Mouse (Mus musculus) forebrain, embryonic 14.5 days (tissue): ENCODE data around the gene Gmds. TPM values are rescaled to one million over a fixed set of nuclear protein-coding genes. Genes with fewer than 3 reads are reported as not detected.

Experiments used
- ATAC-seq: fragments of 200-750 bp; cut with Nextera tagmentation; 2 replicates; pipeline ENCODE4 v1.8.0; 2017; ENCODE audit warnings: mild to moderate bottlenecking, moderate library complexity
- DNase-seq: peaks from one replicate; pipeline ENCODE4 v3.0.0-alpha.2; 2015; ENCODE audit warnings: low spot score
- H3K27ac ChIP-seq: fragments of 300-500 bp; sonication (generic); 2 replicates; pipeline ENCODE4 v1.5.1; 2014; ENCODE audit warnings: low read depth, mild to moderate bottlenecking, control low read depth, low read length, moderate library complexity
- H3K27me3 ChIP-seq: fragments of 300-500 bp; sonication (generic); replicated peaks from 2 replicates; pipeline ENCODE4 v1.6.1; 2014; ENCODE audit warnings: low read length, control low read depth, mixed read lengths; ENCODE audit not compliant: control insufficient read depth, insufficient read depth
- H3K36me3 ChIP-seq: fragments of 300-500 bp; sonication (generic); 2 replicates; pipeline ENCODE4 v1.6.1; 2014; ENCODE audit warnings: low read length, control low read depth; ENCODE audit not compliant: control insufficient read depth, insufficient read depth
- H3K4me1 ChIP-seq: fragments of 300-500 bp; sonication (generic); 2 replicates; pipeline ENCODE4 v1.6.1; 2014; ENCODE audit warnings: antibody characterized with exemption, low read length, control low read depth; ENCODE audit not compliant: control insufficient read depth, insufficient read depth
- H3K4me2 ChIP-seq: fragments of 300-500 bp; sonication (generic); 2 replicates; pipeline ENCODE4 v1.6.1; 2014; ENCODE audit warnings: mild to moderate bottlenecking, control low read depth, low read length
- H3K4me3 ChIP-seq: fragments of 300-500 bp; sonication (generic); 2 replicates; pipeline ENCODE4 v1.5.1; 2014; ENCODE audit warnings: low read depth, low read length, control low read depth
- H3K9ac ChIP-seq: fragments of 300-500 bp; sonication (generic); 2 replicates; pipeline ENCODE4 v1.6.1; 2014; ENCODE audit warnings: mild to moderate bottlenecking, low read length, control low read depth, moderate library complexity
- H3K9me3 ChIP-seq: fragments of 300-500 bp; sonication (generic); replicated peaks from 2 replicates; pipeline ENCODE4 v1.6.1; 2016; ENCODE audit warnings: low read length, control low read depth, mixed read lengths; ENCODE audit not compliant: control insufficient read depth
- WGBS: fragments of 180-500 bp; shearing (Covaris S2); extraction: QIAGEN DNeasy Blood & Tissue Kit; methylation state at CpG from one replicate; pipeline ENCODE4 v1.1.7; 2014; 5-methylcytosine and 5-hydroxymethylcytosine counted together
- polyA plus RNA-seq: library from polyadenylated mRNA; unstranded; fragments of >200 nt; fragmentation: Nextera tagmentation; extraction: Ambion mirVana; gene quantifications from 2 replicates; pipeline ENCODE4 v1.2.1, GENCODE M21; 2014

Gene Gmds
- polyA plus RNA-seq, 1 experiment from 2014 or later, result 31.1 TPM

DNA sequence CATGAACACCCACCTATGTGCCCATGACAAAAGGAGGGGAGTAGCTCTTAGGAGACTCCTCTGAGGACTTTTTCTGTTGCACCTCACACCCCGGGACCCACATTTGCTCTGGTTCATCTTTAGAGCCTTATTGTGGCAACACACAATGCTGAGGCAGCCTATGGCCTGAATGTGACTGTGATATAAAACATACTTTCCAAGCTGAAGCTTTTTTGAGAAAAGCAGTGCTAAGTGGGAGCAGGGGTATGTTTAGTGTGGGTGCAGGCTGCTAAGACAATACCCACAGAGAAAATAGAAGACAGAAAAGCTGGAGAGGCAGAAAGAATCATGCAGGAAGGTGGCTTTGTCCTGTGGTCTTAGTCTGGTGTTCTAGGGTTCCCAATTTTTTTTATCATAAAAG, 452.8 kb downstream of the Gmds start:
- Histone ChIP-seq H3K4me1 (no peaks in the 10 kb centered on the region), H3K36me3 (no peaks in the 10 kb centered on the region), H3K9ac (no peak overlapping the region), H3K9me3 (no peaks in the 10 kb centered on the region), H3K27me3 (no peaks in the 10 kb centered on the region), H3K4me2 (no peak overlapping the region), H3K27ac (no peak overlapping the region), H3K4me3 (no peak overlapping the region)
- DNase-seq (no peak), ATAC-seq (no peak)
- 85% methylated on average over 1 of the region's 1 CpGs for WGBS

GRCm38 (mm10) chr13:31878805-31879477, 459.6 kb downstream of the Gmds start:
- WGBS, result 85% methylated on average over 8 of the region's 8 CpGs
- no peak overlapping the region for H3K4me3 ChIP-seq
- H3K9me3 ChIP-seq, result no peaks in the 10 kb centered on the region
- H3K27me3 ChIP-seq, result no peaks in the 10 kb centered on the region
- H3K9ac ChIP-seq, result no peak overlapping the region
- H3K27ac ChIP-seq, result no peak overlapping the region
- H3K36me3 ChIP-seq, result no peaks in the 10 kb centered on the region
- H3K4me1 ChIP-seq, result no peaks in the 10 kb centered on the region
- DNase-seq (no peak), ATAC-seq (no peak)
- H3K4me2 ChIP-seq, result no peak overlapping the region

- WGBS, result 83% methylated on average over 4 of the region's 4 CpGs
- Histone ChIP-seq H3K36me3 (no peaks in the 10 kb centered on the region), H3K27ac (no peak overlapping the region), H3K9ac (no peak overlapping the region), H3K4me3 (no peak overlapping the region), H3K27me3 (no peaks in the 10 kb centered on the region), H3K4me2 (no peak overlapping the region), H3K4me1 (no peaks in the 10 kb centered on the region), H3K9me3 (no peaks in the 10 kb centered on the region)
- DNase-seq (no peak), ATAC-seq (no peak)
These were observed 461.5 kb downstream of the Gmds start for GRCm38 (mm10) chr13:31877061-31877460.

GRCm38 (mm10) chr13:31874427-31874826, 464.1 kb downstream of the Gmds start:
- no peaks in the 10 kb centered on the region for H3K4me1 ChIP-seq
- WGBS, result 62% methylated on average over 3 of the region's 3 CpGs
- no peak for DNase-seq
- no peaks in the 10 kb centered on the region for H3K27me3 ChIP-seq
- no peak overlapping the region for H3K9ac ChIP-seq
- ATAC-seq, result no peak
- no peaks in the 10 kb centered on the region for H3K9me3 ChIP-seq
- no peaks in the 10 kb centered on the region for H3K36me3 ChIP-seq
- H3K4me3 ChIP-seq, result no peak overlapping the region
- H3K4me2 ChIP-seq, result no peak overlapping the region
- no peak overlapping the region for H3K27ac ChIP-seq

DNA sequence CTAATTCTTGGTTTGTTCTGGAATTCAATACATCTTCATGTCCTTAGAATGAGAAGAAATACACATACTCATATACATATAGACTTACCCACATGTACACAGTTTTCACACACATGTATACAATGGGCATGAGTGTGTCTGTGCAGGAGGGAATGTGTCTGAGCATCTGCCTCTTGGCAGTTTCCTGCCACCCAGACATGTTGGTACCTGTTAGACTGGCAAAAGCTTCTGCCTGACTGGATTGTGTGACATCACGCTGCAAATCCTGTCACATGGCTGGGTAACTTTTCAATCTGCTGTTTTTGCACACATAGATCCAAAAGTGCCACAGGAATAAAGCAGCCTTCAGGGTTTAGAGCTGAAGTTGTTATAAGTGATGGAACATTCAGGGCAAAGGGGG, 465.3 kb downstream of the Gmds start:
- no peak overlapping the region for H3K4me3 ChIP-seq
- H3K4me2 ChIP-seq, result no peak overlapping the region
- 82% methylated on average over 1 of the region's 1 CpGs for WGBS
- no peaks in the 10 kb centered on the region for H3K9me3 ChIP-seq
- H3K36me3 ChIP-seq, result no peaks in the 10 kb centered on the region
- no peak for DNase-seq
- no peaks in the 10 kb centered on the region for H3K27me3 ChIP-seq
- H3K27ac ChIP-seq, result no peak overlapping the region
- H3K4me1 ChIP-seq, result no peaks in the 10 kb centered on the region
- ATAC-seq, result no peak
- no peak overlapping the region for H3K9ac ChIP-seq

GRCm38 (mm10) chr13:31864786-31865185, 473.8 kb downstream of the Gmds start:
- DNase-seq (peak; percentile 33), ATAC-seq (peak; percentile 40; the same call in 1 of the 2 replicates)
- WGBS, result 78% methylated on average over 5 of the region's 5 CpGs
- Histone ChIP-seq H3K4me3 (no peak overlapping the region), H3K36me3 (no peaks in the 10 kb centered on the region), H3K9me3 (no peaks in the 10 kb centered on the region), H3K9ac (no peak overlapping the region), H3K4me2 (no peak overlapping the region), H3K4me1 (no peaks in the 10 kb centered on the region), H3K27me3 (no peaks in the 10 kb centered on the region), H3K27ac (no peak overlapping the region)

- DNase-seq (no peak), ATAC-seq (no peak)
- Histone ChIP-seq H3K4me3 (no peak overlapping the region), H3K36me3 (no peaks in the 10 kb centered on the region), H3K4me1 (no peaks in the 10 kb centered on the region), H3K9ac (no peak overlapping the region), H3K9me3 (no peaks in the 10 kb centered on the region), H3K4me2 (no peak overlapping the region), H3K27me3 (no peaks in the 10 kb centered on the region), H3K27ac (no peak overlapping the region)
- WGBS, result 84% methylated on average over 9 of the region's 9 CpGs
These were observed 475.1 kb downstream of the Gmds start for GRCm38 (mm10) chr13:31863461-31863860.

DNA sequence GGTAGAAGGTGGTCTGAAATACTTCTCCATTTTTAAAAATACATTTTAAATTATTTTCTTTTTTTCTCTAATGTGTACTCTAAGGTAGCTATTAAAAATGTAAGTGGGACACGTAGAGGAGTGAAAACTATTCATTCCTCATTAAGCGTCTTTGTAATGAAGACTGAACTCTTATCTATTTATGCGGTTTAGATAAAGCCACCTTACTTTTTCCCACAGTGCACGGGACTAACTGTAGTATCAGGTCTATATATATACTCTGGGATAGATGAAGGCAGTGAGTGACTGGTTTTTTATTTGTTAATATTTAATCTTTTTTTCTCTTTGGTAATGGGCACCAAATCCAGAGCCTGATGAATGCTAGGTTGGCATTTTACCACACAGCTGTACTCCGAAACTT, 478.3 kb downstream of the Gmds start:
- DNase-seq (no peak), ATAC-seq (no peak)
- WGBS, result 93% methylated on average over 5 of the region's 5 CpGs
- H3K4me3 ChIP-seq, result no peak overlapping the region
- no peaks in the 10 kb centered on the region for H3K4me1 ChIP-seq
- H3K9ac ChIP-seq, result no peak overlapping the region
- no peak overlapping the region for H3K4me2 ChIP-seq
- no peaks in the 10 kb centered on the region for H3K36me3 ChIP-seq
- H3K9me3 ChIP-seq, result no peaks in the 10 kb centered on the region
- no peak overlapping the region for H3K27ac ChIP-seq
- H3K27me3 ChIP-seq, result no peaks in the 10 kb centered on the region

- no peak for DNase-seq
- Histone ChIP-seq H3K4me1 (no peaks in the 10 kb centered on the region), H3K27ac (no peak overlapping the region), H3K9me3 (no peaks in the 10 kb centered on the region), H3K36me3 (no peaks in the 10 kb centered on the region), H3K4me2 (no peak overlapping the region), H3K9ac (no peak overlapping the region), H3K27me3 (no peaks in the 10 kb centered on the region), H3K4me3 (no peak overlapping the region)
- no peak for ATAC-seq
- WGBS, result 74% methylated on average over 4 of the region's 4 CpGs
These were observed 484.5 kb downstream of the Gmds start for GRCm38 (mm10) chr13:31854000-31854399.
